Mouse (Mus musculus) hindbrain, embryonic 14.5 days (tissue): ENCODE measurements around the gene Dlg3. TPM values are rescaled to one million over a fixed set of nuclear protein-coding genes. Genes with fewer than 3 reads are reported as not detected.

Source experiments
- ATAC-seq: fragments of 200-750 bp; cut with Nextera tagmentation; 2 replicates; pipeline ENCODE4 v1.8.0; 2017; ENCODE audit warnings: moderate number of reproducible peaks, mild to moderate bottlenecking, moderate TSS enrichment, moderate library complexity; ENCODE audit not compliant: low FRiP score
- DNase-seq: peaks from one replicate; pipeline ENCODE4 v3.0.0-alpha.2; 2015; ENCODE audit warnings: low spot score
- H3K27ac ChIP-seq: fragments of 300-500 bp; sonication (generic); 2 replicates; pipeline ENCODE4 v1.5.1; 2014; ENCODE audit warnings: mild to moderate bottlenecking, moderate library complexity
- H3K27me3 ChIP-seq: fragments of 300-500 bp; sonication (generic); 2 replicates; pipeline ENCODE4 v1.6.1; 2014; ENCODE audit warnings: mild to moderate bottlenecking, low read length, mixed read lengths; ENCODE audit not compliant: control insufficient read depth, insufficient read depth
- H3K36me3 ChIP-seq: fragments of 300-500 bp; sonication (generic); replicated peaks from 2 replicates; pipeline ENCODE4 v1.6.1; 2014; ENCODE audit not compliant: control insufficient read depth, insufficient read depth
- H3K4me1 ChIP-seq: fragments of 300-500 bp; sonication (generic); replicated peaks from 2 replicates; pipeline ENCODE4 v1.6.1; 2014; ENCODE audit warnings: antibody characterized with exemption, low read length, mixed read lengths; ENCODE audit not compliant: control insufficient read depth, insufficient read depth
- H3K4me2 ChIP-seq: fragments of 300-500 bp; sonication (generic); replicated peaks from 2 replicates; pipeline ENCODE4 v1.6.1; 2014; ENCODE audit warnings: mild to moderate bottlenecking, moderate library complexity
- H3K4me3 ChIP-seq: fragments of 300-500 bp; sonication (generic); replicated peaks from 2 replicates; pipeline ENCODE4 v1.5.1; 2014; ENCODE audit warnings: mild to moderate bottlenecking, low read length
- H3K9ac ChIP-seq: fragments of 300-500 bp; sonication (generic); 2 replicates; pipeline ENCODE4 v1.6.1; 2014
- H3K9me3 ChIP-seq: fragments of 300-500 bp; sonication (generic); 2 replicates; pipeline ENCODE4 v1.6.1; 2016; ENCODE audit warnings: low read length; ENCODE audit not compliant: control insufficient read depth
- WGBS: fragments of 180-500 bp; shearing (Covaris S2); extraction: QIAGEN DNeasy Blood & Tissue Kit; methylation state at CpG from one replicate; pipeline ENCODE4 v1.1.7; 2014; 5-methylcytosine and 5-hydroxymethylcytosine counted together
- polyA plus RNA-seq: library from polyadenylated mRNA; unstranded; fragments of >200 nt; fragmentation: Nextera tagmentation; extraction: Ambion mirVana; gene quantifications from 2 replicates; pipeline ENCODE4 v1.2.1, GENCODE M21; 2014

Gene Dlg3
- polyA plus RNA-seq, 1 experiment from 2014 or later: 9.8 TPM

DNA sequence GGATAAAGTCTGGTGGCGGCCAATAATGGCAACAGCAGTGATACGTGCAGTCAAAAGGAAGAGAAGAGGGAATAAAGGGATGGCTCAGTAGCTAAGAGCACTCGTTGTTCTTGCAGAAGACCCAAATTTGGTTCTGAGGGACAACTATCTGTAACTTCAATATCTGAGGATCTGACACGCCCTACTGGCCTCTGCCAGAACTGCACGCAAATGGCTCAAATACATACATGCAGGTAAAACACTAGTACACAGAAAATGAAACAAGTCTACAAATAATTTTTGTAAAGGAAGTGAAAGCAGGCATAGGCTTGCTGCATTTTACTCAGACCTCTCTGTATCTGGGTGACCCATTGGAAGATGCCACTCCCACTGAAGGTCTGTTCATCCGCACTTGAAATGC lies 1.7 kb upstream of the Dlg3 start:
- H3K27ac ChIP-seq: no peak overlapping the region
- DNase-seq: peak; percentile 23
- no peak for ATAC-seq
- H3K4me1 ChIP-seq: 0 out of 2 replicates have a peak, but pooled peaks cover 5% of the 10 kb centered on the region
- no peaks in the 10 kb centered on the region for H3K9me3 ChIP-seq
- H3K4me2 ChIP-seq: no peak overlapping the region
- no peak overlapping the region for H3K4me3 ChIP-seq
- no peak overlapping the region for H3K9ac ChIP-seq
- H3K36me3 ChIP-seq: no peaks in the 10 kb centered on the region
- 81% methylated on average over 6 of the region's 6 CpGs for WGBS
- no peaks in the 10 kb centered on the region for H3K27me3 ChIP-seq

DNA sequence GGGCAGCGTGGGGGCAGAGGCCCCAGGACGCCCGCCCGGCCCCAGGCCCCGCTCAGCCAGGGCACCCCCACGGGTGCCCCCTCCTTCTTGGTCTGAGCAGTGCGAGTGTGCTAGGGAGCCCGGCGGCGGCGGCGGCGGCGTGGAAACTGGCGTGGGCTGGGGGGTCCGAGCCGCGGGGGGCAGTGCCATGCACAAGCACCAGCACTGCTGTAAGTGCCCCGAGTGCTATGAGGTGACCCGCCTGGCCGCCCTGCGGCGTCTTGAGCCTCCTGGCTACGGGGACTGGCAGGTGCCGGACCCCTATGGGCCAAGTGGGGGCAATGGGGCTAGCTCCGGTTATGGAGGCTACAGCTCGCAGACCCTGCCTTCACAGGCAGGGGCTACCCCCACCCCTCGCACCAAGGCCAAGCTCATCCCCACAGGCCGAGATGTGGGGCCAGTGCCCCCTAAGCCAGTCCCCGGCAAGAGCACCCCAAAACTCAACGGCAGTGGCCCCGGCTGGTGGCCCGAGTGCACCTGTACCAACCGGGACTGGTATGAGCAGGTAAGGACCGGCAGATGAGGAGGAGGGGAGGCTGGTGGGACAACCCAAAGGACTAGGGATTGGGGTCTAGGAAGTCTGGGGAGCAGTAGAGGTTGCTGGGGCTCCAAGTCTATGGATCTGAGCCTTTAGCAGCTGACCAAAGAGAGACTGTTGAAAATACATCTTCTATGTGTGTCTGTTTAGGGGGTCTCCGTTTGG lies 534 bp downstream of the Dlg3 start:
- H3K9me3 ChIP-seq: no peaks in the 10 kb centered on the region
- 25% methylated on average over 24 of the region's 36 CpGs for WGBS
- H3K36me3 ChIP-seq: 0 out of 2 replicates have a peak, but pooled peaks cover 3% of the 10 kb centered on the region
- ATAC-seq (peak; percentile 72), DNase-seq (peak; percentile 24)
- 0 out of 2 replicates have a peak, but pooled peaks cover 5% of the 10 kb centered on the region for H3K4me1 ChIP-seq
- peak overlapping the region; percentile 84 for H3K9ac ChIP-seq
- peak overlapping the region; percentile 74 for H3K27ac ChIP-seq
- peak overlapping the region; percentile 64 for H3K4me3 ChIP-seq
- H3K4me2 ChIP-seq: peak overlapping the region; percentile 59
- H3K27me3 ChIP-seq: no peaks in the 10 kb centered on the region

DNA sequence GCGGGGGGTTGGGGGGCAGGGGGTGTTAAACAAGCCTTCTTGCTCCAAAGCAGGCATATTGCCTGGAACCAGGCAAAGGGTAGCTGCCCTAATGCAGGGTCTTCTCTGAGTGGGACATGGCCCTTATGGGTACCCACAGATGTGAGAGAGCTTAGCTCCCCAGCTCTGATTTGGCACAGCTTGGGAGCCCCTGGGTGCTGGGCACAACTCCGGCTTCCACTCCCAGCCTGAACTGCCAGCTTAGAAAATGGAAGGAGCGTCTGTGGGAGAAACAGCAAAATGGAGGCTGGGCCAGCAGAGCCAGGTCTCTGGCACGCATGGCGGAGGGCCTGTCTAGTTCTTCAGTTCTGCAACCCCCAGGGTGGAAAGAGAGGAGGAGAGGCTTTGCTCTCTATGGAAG lies 1.8 kb downstream of the Dlg3 start:
- H3K27ac ChIP-seq: peak overlapping the region; percentile 74
- H3K4me1 ChIP-seq: 0 out of 2 replicates have a peak, but pooled peaks cover 5% of the 10 kb centered on the region
- H3K4me3 ChIP-seq: peak overlapping the region; percentile 64
- 59% methylated on average over 5 of the region's 5 CpGs for WGBS
- DNase-seq (no peak), ATAC-seq (no peak)
- H3K27me3 ChIP-seq: no peaks in the 10 kb centered on the region
- H3K36me3 ChIP-seq: peaks cover 3% of the 10 kb centered on the region; the same call in 1 of the 2 replicates
- H3K4me2 ChIP-seq: peak overlapping the region; percentile 59
- peak overlapping the region; percentile 84 for H3K9ac ChIP-seq
- no peaks in the 10 kb centered on the region for H3K9me3 ChIP-seq

DNA sequence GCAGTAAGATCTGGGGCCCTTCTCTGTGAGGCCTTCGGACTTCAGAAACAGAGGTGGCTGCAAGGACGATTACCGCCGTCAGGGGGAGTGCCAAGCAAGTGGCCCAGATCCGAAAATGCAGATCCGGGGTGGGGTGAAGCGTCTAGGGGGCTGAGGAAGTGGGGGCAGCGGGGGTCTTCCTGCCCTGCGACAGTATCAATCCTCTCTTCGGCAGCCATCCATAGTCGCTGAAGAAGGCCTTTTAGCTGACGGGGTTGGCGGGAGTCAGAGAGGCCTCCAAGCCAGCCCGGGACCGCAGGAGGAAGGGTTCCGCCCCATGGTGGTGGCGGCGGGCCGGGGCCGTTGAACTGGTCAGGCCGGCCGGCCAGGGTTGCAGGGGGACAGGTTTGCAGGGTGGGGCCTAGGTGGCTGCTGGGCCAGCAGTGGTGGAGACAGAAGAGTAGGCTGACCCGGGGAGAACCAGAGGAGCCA lies 6.9 kb downstream of the Dlg3 start:
- 22% methylated on average over 23 of the region's 23 CpGs for WGBS
- no peaks in the 10 kb centered on the region for H3K9me3 ChIP-seq
- no peaks in the 10 kb centered on the region for H3K27me3 ChIP-seq
- no peak overlapping the region for H3K27ac ChIP-seq
- H3K4me1 ChIP-seq: peaks cover 14% of the 10 kb centered on the region; the same call in 1 of the 2 replicates
- peak; percentile 45 for DNase-seq
- peak overlapping the region; percentile 49 for H3K9ac ChIP-seq
- peak overlapping the region; percentile 26 for H3K4me3 ChIP-seq
- H3K4me2 ChIP-seq: peak overlapping the region; percentile 40
- ATAC-seq: no peak
- H3K36me3 ChIP-seq: peaks cover 3% of the 10 kb centered on the region

DNA sequence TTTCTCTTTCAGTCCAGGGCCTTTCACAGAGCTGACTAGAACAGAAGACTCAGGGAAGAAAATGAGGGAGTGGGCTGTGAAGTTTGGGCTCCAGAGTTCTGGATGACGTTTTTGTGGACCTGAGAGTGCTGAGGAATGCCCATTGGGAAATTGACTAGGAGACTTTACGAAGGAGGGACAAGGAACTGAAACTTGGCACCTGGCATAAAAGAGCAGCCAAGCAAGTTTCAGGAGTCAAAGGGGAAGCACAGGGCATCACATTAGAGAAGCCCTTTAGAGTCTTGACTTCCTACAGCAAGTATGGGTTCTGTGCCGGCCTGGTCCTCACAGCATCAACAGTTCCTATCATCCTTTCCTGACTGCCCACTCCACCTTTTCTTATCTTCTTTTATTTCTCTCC lies 7.9 kb downstream of the Dlg3 start:
- no peak for ATAC-seq
- 89% methylated on average over 3 of the region's 3 CpGs for WGBS
- Histone ChIP-seq H3K4me3 (no peak overlapping the region), H3K4me1 (peaks cover 11% of the 10 kb centered on the region; the same call in 1 of the 2 replicates), H3K4me2 (no peak overlapping the region), H3K9ac (no peak overlapping the region), H3K27me3 (no peaks in the 10 kb centered on the region), H3K27ac (no peak overlapping the region), H3K9me3 (no peaks in the 10 kb centered on the region), H3K36me3 (peaks cover 3% of the 10 kb centered on the region)
- no peak for DNase-seq

DNA sequence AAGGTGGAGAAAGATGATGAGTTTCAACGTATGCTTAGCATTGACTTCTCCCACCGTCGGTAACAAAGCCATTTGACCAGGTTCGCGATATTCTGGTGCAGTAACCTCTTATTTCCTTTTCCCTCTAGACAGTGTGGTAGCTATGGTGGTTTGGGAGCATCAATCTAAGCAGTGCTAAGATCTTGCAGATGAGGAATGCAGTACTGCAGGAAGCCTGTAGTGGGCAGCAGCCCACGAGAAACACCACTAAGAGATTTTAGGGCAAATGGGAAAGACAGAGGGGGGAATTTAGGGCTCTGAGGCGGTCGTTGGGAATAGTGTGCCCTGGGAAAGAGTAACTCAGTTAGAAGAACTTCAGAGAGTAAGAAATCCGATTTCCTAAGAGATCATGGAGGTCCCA lies 9.0 kb downstream of the Dlg3 start:
- WGBS: 21% methylated on average over 9 of the region's 9 CpGs
- Histone ChIP-seq H3K9me3 (no peaks in the 10 kb centered on the region), H3K9ac (no peak overlapping the region), H3K4me3 (peak overlapping the region; percentile 39), H3K4me1 (peaks cover 9% of the 10 kb centered on the region; the same call in 1 of the 2 replicates), H3K36me3 (peaks cover 3% of the 10 kb centered on the region), H3K27me3 (no peaks in the 10 kb centered on the region), H3K4me2 (peak overlapping the region; percentile 55), H3K27ac (peak overlapping the region; percentile 80)
- ATAC-seq (peak; percentile 65), DNase-seq (peak; percentile 64)

DNA sequence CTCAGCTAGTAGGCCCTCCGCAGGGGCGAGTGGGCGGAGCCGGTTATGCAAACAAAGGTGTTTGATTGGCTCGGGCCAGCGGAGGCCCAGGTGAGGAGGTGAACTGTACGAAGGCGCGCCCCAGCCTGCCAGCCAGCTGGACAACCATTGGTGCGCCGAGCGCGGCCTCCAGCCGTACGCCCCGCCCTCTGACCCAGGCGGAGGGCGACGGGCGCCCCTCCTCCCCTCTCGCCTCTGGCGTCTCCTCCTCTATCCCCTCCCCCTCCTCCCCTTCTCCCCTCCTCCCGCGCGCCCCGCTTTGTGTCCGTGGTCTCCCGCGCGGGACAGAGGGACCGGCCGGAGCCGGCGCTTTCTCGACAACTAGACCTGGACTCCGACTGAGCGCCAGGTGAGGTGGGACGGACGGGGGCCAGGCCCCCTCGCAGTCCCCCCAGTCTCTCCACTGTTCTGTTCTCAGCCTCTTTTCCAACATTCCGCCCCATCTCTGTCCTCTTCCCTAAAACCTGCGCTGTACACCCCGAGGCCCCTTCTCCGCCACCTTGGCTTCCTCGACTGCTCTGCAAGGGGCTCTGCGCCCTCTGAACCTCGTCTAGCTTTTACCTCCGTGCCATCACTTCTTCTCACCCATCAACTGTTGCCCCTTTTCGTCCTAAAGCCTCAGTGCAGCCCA lies 9.6 kb downstream of the Dlg3 start:
- Histone ChIP-seq H3K9me3 (no peaks in the 10 kb centered on the region), H3K36me3 (peaks cover under 1% of the 10 kb centered on the region), H3K27ac (peak overlapping the region; percentile 80), H3K4me3 (peak overlapping the region; percentile 39), H3K4me2 (peak overlapping the region; percentile 55), H3K9ac (peak overlapping the region; percentile 60), H3K4me1 (peaks cover 9% of the 10 kb centered on the region; the same call in 1 of the 2 replicates), H3K27me3 (no peaks in the 10 kb centered on the region)
- 22% methylated on average over 21 of the region's 49 CpGs for WGBS
- peak; percentile 45 for DNase-seq
- ATAC-seq: peak; percentile 87

DNA sequence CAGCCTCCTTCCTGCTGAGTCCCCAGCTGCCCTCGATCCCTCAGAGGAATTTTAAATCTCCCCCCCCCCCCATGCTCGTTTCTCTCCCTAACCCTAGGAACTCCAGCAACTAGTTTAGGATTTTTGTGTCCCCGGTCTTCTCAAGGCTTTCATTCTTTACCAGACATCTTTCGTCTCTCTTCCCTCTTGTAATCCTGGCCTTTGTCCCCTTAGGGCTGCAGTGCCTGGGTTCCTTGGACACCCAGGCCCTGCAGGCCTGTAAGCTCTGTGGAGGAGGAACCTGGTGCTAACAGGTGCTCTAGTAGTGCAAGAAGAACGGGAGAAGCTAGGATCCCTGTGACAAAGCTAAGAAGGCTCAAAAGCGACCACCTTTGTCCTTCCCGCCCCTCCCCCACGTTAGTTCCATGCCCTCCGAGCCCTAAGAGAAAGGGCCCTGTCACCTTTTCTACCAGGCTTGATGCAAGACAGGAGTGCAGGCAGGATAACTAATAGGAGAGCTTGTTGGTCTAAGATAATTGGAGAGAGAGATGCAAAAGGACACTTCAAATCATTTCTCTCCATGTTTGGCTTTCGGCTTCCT lies 10.2 kb downstream of the Dlg3 start:
- Histone ChIP-seq H3K4me1 (peaks cover 9% of the 10 kb centered on the region; the same call in 1 of the 2 replicates), H3K4me2 (peak overlapping the region; percentile 55), H3K27me3 (no peaks in the 10 kb centered on the region), H3K27ac (peak overlapping the region; percentile 80), H3K9ac (peak overlapping the region; percentile 60), H3K36me3 (no peaks in the 10 kb centered on the region; the same call in none of the 2 replicates), H3K9me3 (no peaks in the 10 kb centered on the region), H3K4me3 (peak overlapping the region; percentile 39)
- ATAC-seq (no peak), DNase-seq (no peak)
- WGBS: 25% methylated on average over 10 of the region's 10 CpGs

DNA sequence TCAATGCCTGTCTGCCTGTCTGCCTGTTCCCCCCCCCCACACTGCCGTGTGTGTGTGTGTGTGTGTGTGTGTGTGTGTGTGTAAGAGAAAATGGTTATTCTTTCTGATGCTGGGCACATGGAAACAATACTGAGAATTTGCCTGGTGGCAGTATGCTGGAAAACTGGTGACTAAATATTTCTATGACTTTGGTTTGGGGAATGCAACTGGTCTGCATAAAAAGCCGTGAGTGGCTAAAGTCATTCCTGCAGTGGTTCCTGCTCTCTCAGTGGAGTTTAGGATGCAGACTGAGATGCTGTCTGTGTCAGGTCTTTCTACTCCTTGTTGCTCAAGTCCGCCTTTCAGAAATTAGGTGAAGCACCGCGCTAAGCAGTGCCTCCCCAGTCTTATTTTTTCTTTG lies 10.9 kb downstream of the Dlg3 start:
- H3K4me3 ChIP-seq: peak overlapping the region; percentile 39
- H3K4me1 ChIP-seq: peaks cover 9% of the 10 kb centered on the region; the same call in 1 of the 2 replicates
- peak overlapping the region; percentile 55 for H3K4me2 ChIP-seq
- no peaks in the 10 kb centered on the region; the same call in none of the 2 replicates for H3K36me3 ChIP-seq
- no peak for ATAC-seq
- no peaks in the 10 kb centered on the region for H3K27me3 ChIP-seq
- DNase-seq: no peak
- peak overlapping the region; percentile 60; the same call in 1 of the 2 replicates for H3K9ac ChIP-seq
- no peak overlapping the region for H3K27ac ChIP-seq
- H3K9me3 ChIP-seq: no peaks in the 10 kb centered on the region
- 27% methylated on average over 5 of the region's 5 CpGs for WGBS
